Mouse (Mus musculus): ENCODE measurements around the gene Plscr3. TPM values are rescaled to one million over a fixed set of nuclear protein-coding genes. Genes with fewer than 3 reads are reported as not detected.

Plscr3 gene
- polyA plus RNA-seq (2014; fragmentation: Illumina TruSeq; extraction: RNeasy Lipid Tissue Mini Kit (QIAGEN cat#74804); ENCODE audit: low read depth, low replicate concordance), result 1.6 TPM

GRCm38 (mm10) chr11:69846198-69846680 lies at the start of gene Plscr3:
Gene Plscr3 (plus strand): TSS chr11:69846376.

GRCm38 (mm10) chr11:69801379-69801977 lies 44.7 kb upstream of the Plscr3 start, which contains the start of gene Fgf11:
Gene Fgf11 (minus strand): TSS chr11:69801857.

GRCm38 (mm10) chr11:69804972-69805909 lies 40.9 kb upstream of the Plscr3 start, which contains the start of gene Tmem102:
Gene Tmem102 (minus strand): TSS chr11:69805624.

GRCm38 (mm10) chr11:69815155-69815554 lies 31.0 kb upstream of the Plscr3 start, which contains the start of gene Gm39566:
Gene Gm39566 (minus strand): TSS chr11:69815298.

GRCm38 (mm10) chr11:69818365-69818764 lies 27.8 kb upstream of the Plscr3 start, which contains the start of gene Spem2:
Gene Spem2 (minus strand): TSS chr11:69818465.

GRCm38 (mm10) chr11:69822080-69822479 lies 24.1 kb upstream of the Plscr3 start, which contains the start of gene Spem1:
Gene Spem1 (minus strand): TSS chr11:69822180.

GRCm38 (mm10) chr11:69837604-69837951 lies 8.6 kb upstream of the Plscr3 start, which contains the start of gene Nlgn2:
Gene Nlgn2 (minus strand): TSS chr11:69837784.

GRCm38 (mm10) chr11:69837952-69838713 lies 8.0 kb upstream of the Plscr3 start, which contains the start of gene Tmem256:
Gene Tmem256 (plus strand): TSS chr11:69838514.

GRCm38 (mm10) chr11:69858113-69858998 lies 12.2 kb downstream of the Plscr3 start, which contains the start of gene Tnk1:
Gene Tnk1 (minus strand): TSS chr11:69858730.

GRCm38 (mm10) chr11:69877878-69878277 lies 31.7 kb downstream of the Plscr3 start, which contains the start of gene Tmem95:
Gene Tmem95 (minus strand): TSS chr11:69878018.

GRCm38 (mm10) chr11:69880853-69881603 lies 34.9 kb downstream of the Plscr3 start, which contains the start of gene Kctd11:
Gene Kctd11 (minus strand): TSS chr11:69881406.

GRCm38 (mm10) chr11:69895291-69895690 lies 49.1 kb downstream of the Plscr3 start, which contains the start of gene Acap1:
Gene Acap1 (minus strand): TSS chr11:69895539.

GRCm38 (mm10) chr11:69900471-69901405 lies 54.6 kb downstream of the Plscr3 start, which contains the start of the genes 2810408A11Rik and Neurl4:
Gene 2810408A11Rik (minus strand): TSS chr11:69900987.
Gene Neurl4 (plus strand): TSS chr11:69901072.

Other genes starting within 250 kb of the Plscr3 start
- gene Atp1b2, start 240.4 kb upstream of the Plscr3 start, polyA plus RNA-seq (2014; fragmentation: Illumina TruSeq; extraction: RNeasy Lipid Tissue Mini Kit (QIAGEN cat#74804); ENCODE audit: low read depth, low replicate concordance), result 31.6 TPM
- gene Shbg, start 228.5 kb upstream of the Plscr3 start, polyA plus RNA-seq (2014; fragmentation: Illumina TruSeq; extraction: RNeasy Lipid Tissue Mini Kit (QIAGEN cat#74804); ENCODE audit: low read depth, low replicate concordance), result not detected
- 2.8 TPM for gene Sat2, start 224.4 kb upstream of the Plscr3 start, polyA plus RNA-seq (2014; fragmentation: Illumina TruSeq; extraction: RNeasy Lipid Tissue Mini Kit (QIAGEN cat#74804); ENCODE audit: low read depth, low replicate concordance)
- 14.5 TPM for gene Fxr2, start 213.4 kb upstream of the Plscr3 start, polyA plus RNA-seq (2014; fragmentation: Illumina TruSeq; extraction: RNeasy Lipid Tissue Mini Kit (QIAGEN cat#74804); ENCODE audit: low read depth, low replicate concordance)
- gene Sox15, start 191.1 kb upstream of the Plscr3 start, polyA plus RNA-seq (2014; fragmentation: Illumina TruSeq; extraction: RNeasy Lipid Tissue Mini Kit (QIAGEN cat#74804); ENCODE audit: low read depth, low replicate concordance), result not detected
- 23.0 TPM for gene Mpdu1, start 183.7 kb upstream of the Plscr3 start, polyA plus RNA-seq (2014; fragmentation: Illumina TruSeq; extraction: RNeasy Lipid Tissue Mini Kit (QIAGEN cat#74804); ENCODE audit: low read depth, low replicate concordance)
- 4.0 TPM for gene Cd68, start 180.2 kb upstream of the Plscr3 start, polyA plus RNA-seq (2014; fragmentation: Illumina TruSeq; extraction: RNeasy Lipid Tissue Mini Kit (QIAGEN cat#74804); ENCODE audit: low read depth, low replicate concordance)
- 617 TPM for gene Eif4a1, start 174.0 kb upstream of the Plscr3 start, polyA plus RNA-seq (2014; fragmentation: Illumina TruSeq; extraction: RNeasy Lipid Tissue Mini Kit (QIAGEN cat#74804); ENCODE audit: low read depth, low replicate concordance)
- gene Senp3, start 164.3 kb upstream of the Plscr3 start, polyA plus RNA-seq (2014; fragmentation: Illumina TruSeq; extraction: RNeasy Lipid Tissue Mini Kit (QIAGEN cat#74804); ENCODE audit: low read depth, low replicate concordance), result 56.8 TPM
- 8.3 TPM for gene Tnfsf13, start 160.6 kb upstream of the Plscr3 start, polyA plus RNA-seq (2014; fragmentation: Illumina TruSeq; extraction: RNeasy Lipid Tissue Mini Kit (QIAGEN cat#74804); ENCODE audit: low read depth, low replicate concordance)
- gene Tnfsf12, start 150.5 kb upstream of the Plscr3 start, polyA plus RNA-seq (2014; fragmentation: Illumina TruSeq; extraction: RNeasy Lipid Tissue Mini Kit (QIAGEN cat#74804); ENCODE audit: low read depth, low replicate concordance), result 2.2 TPM
- gene Tnfsfm13, start 150.3 kb upstream of the Plscr3 start, polyA plus RNA-seq (2014; fragmentation: Illumina TruSeq; extraction: RNeasy Lipid Tissue Mini Kit (QIAGEN cat#74804); ENCODE audit: low read depth, low replicate concordance), result 1.6 TPM
- 37.7 TPM for gene Polr2a, start 87.7 kb upstream of the Plscr3 start, polyA plus RNA-seq (2014; fragmentation: Illumina TruSeq; extraction: RNeasy Lipid Tissue Mini Kit (QIAGEN cat#74804); ENCODE audit: low read depth, low replicate concordance)
- not detected for gene Slc35g3, start 84.4 kb upstream of the Plscr3 start, polyA plus RNA-seq (2014; fragmentation: Illumina TruSeq; extraction: RNeasy Lipid Tissue Mini Kit (QIAGEN cat#74804); ENCODE audit: low read depth, low replicate concordance)
- 35.4 TPM for gene Zbtb4, start 80.5 kb upstream of the Plscr3 start, polyA plus RNA-seq (2014; fragmentation: Illumina TruSeq; extraction: RNeasy Lipid Tissue Mini Kit (QIAGEN cat#74804); ENCODE audit: low read depth, low replicate concordance)
- gene Chrnb1, start 50.4 kb upstream of the Plscr3 start, polyA plus RNA-seq (2014; fragmentation: Illumina TruSeq; extraction: RNeasy Lipid Tissue Mini Kit (QIAGEN cat#74804); ENCODE audit: low read depth, low replicate concordance), result 1.3 TPM
- 5.0 TPM for gene Fgf11, start 44.5 kb upstream of the Plscr3 start, polyA plus RNA-seq (2014; fragmentation: Illumina TruSeq; extraction: RNeasy Lipid Tissue Mini Kit (QIAGEN cat#74804); ENCODE audit: low read depth, low replicate concordance)
- gene Tmem102, start 40.8 kb upstream of the Plscr3 start, polyA plus RNA-seq (2014; fragmentation: Illumina TruSeq; extraction: RNeasy Lipid Tissue Mini Kit (QIAGEN cat#74804); ENCODE audit: low read depth, low replicate concordance), result not detected
- not detected for gene Gm39566, start 31.1 kb upstream of the Plscr3 start, polyA plus RNA-seq (2014; fragmentation: Illumina TruSeq; extraction: RNeasy Lipid Tissue Mini Kit (QIAGEN cat#74804); ENCODE audit: low read depth, low replicate concordance)
- not detected for gene Spem2, start 27.9 kb upstream of the Plscr3 start, polyA plus RNA-seq (2014; fragmentation: Illumina TruSeq; extraction: RNeasy Lipid Tissue Mini Kit (QIAGEN cat#74804); ENCODE audit: low read depth, low replicate concordance)
- gene Spem1, start 24.2 kb upstream of the Plscr3 start, polyA plus RNA-seq (2014; fragmentation: Illumina TruSeq; extraction: RNeasy Lipid Tissue Mini Kit (QIAGEN cat#74804); ENCODE audit: low read depth, low replicate concordance), result not detected
- gene Nlgn2, start 8.6 kb upstream of the Plscr3 start, polyA plus RNA-seq (2014; fragmentation: Illumina TruSeq; extraction: RNeasy Lipid Tissue Mini Kit (QIAGEN cat#74804); ENCODE audit: low read depth, low replicate concordance), result 1.5 TPM
- gene Tmem256, start 7.9 kb upstream of the Plscr3 start, polyA plus RNA-seq (2014; fragmentation: Illumina TruSeq; extraction: RNeasy Lipid Tissue Mini Kit (QIAGEN cat#74804); ENCODE audit: low read depth, low replicate concordance), result 24.3 TPM
- gene Tnk1, start 12.4 kb downstream of the Plscr3 start, polyA plus RNA-seq (2014; fragmentation: Illumina TruSeq; extraction: RNeasy Lipid Tissue Mini Kit (QIAGEN cat#74804); ENCODE audit: low read depth, low replicate concordance), result not detected
- not detected for gene Tmem95, start 31.6 kb downstream of the Plscr3 start, polyA plus RNA-seq (2014; fragmentation: Illumina TruSeq; extraction: RNeasy Lipid Tissue Mini Kit (QIAGEN cat#74804); ENCODE audit: low read depth, low replicate concordance)
- gene Kctd11, start 35.0 kb downstream of the Plscr3 start, polyA plus RNA-seq (2014; fragmentation: Illumina TruSeq; extraction: RNeasy Lipid Tissue Mini Kit (QIAGEN cat#74804); ENCODE audit: low read depth, low replicate concordance), result 2.4 TPM
- not detected for gene Acap1, start 49.2 kb downstream of the Plscr3 start, polyA plus RNA-seq (2014; fragmentation: Illumina TruSeq; extraction: RNeasy Lipid Tissue Mini Kit (QIAGEN cat#74804); ENCODE audit: low read depth, low replicate concordance)
- not detected for gene 2810408A11Rik, start 54.6 kb downstream of the Plscr3 start, polyA plus RNA-seq (2014; fragmentation: Illumina TruSeq; extraction: RNeasy Lipid Tissue Mini Kit (QIAGEN cat#74804); ENCODE audit: low read depth, low replicate concordance)
- gene Neurl4, start 54.7 kb downstream of the Plscr3 start, polyA plus RNA-seq (2014; fragmentation: Illumina TruSeq; extraction: RNeasy Lipid Tissue Mini Kit (QIAGEN cat#74804); ENCODE audit: low read depth, low replicate concordance), result 3.1 TPM
- gene Gps2, start 67.5 kb downstream of the Plscr3 start, polyA plus RNA-seq (2014; fragmentation: Illumina TruSeq; extraction: RNeasy Lipid Tissue Mini Kit (QIAGEN cat#74804); ENCODE audit: low read depth, low replicate concordance), result 22.9 TPM
- 242 TPM for gene Eif5a, start 75.6 kb downstream of the Plscr3 start, polyA plus RNA-seq (2014; fragmentation: Illumina TruSeq; extraction: RNeasy Lipid Tissue Mini Kit (QIAGEN cat#74804); ENCODE audit: low read depth, low replicate concordance)
- gene Ybx2, start 89.4 kb downstream of the Plscr3 start, polyA plus RNA-seq (2014; fragmentation: Illumina TruSeq; extraction: RNeasy Lipid Tissue Mini Kit (QIAGEN cat#74804); ENCODE audit: low read depth, low replicate concordance), result 1.4 TPM
- 2.4 TPM for gene Slc2a4, start 101.8 kb downstream of the Plscr3 start, polyA plus RNA-seq (2014; fragmentation: Illumina TruSeq; extraction: RNeasy Lipid Tissue Mini Kit (QIAGEN cat#74804); ENCODE audit: low read depth, low replicate concordance)
- not detected for gene Cldn7, start 118.4 kb downstream of the Plscr3 start, polyA plus RNA-seq (2014; fragmentation: Illumina TruSeq; extraction: RNeasy Lipid Tissue Mini Kit (QIAGEN cat#74804); ENCODE audit: low read depth, low replicate concordance)
- gene Ctdnep1, start 134.8 kb downstream of the Plscr3 start, polyA plus RNA-seq (2014; fragmentation: Illumina TruSeq; extraction: RNeasy Lipid Tissue Mini Kit (QIAGEN cat#74804); ENCODE audit: low read depth, low replicate concordance), result 46.8 TPM
- gene Elp5, start 136.1 kb downstream of the Plscr3 start, polyA plus RNA-seq (2014; fragmentation: Illumina TruSeq; extraction: RNeasy Lipid Tissue Mini Kit (QIAGEN cat#74804); ENCODE audit: low read depth, low replicate concordance), result 17.4 TPM
- 525 TPM for gene Gabarap, start 144.8 kb downstream of the Plscr3 start, polyA plus RNA-seq (2014; fragmentation: Illumina TruSeq; extraction: RNeasy Lipid Tissue Mini Kit (QIAGEN cat#74804); ENCODE audit: low read depth, low replicate concordance)
- gene Phf23, start 149.4 kb downstream of the Plscr3 start, polyA plus RNA-seq (2014; fragmentation: Illumina TruSeq; extraction: RNeasy Lipid Tissue Mini Kit (QIAGEN cat#74804); ENCODE audit: low read depth, low replicate concordance), result 20.2 TPM
- 0.76 TPM for gene Dvl2, start 154.2 kb downstream of the Plscr3 start, polyA plus RNA-seq (2014; fragmentation: Illumina TruSeq; extraction: RNeasy Lipid Tissue Mini Kit (QIAGEN cat#74804); ENCODE audit: low read depth, low replicate concordance)
- 27.3 TPM for gene Acadvl, start 169.0 kb downstream of the Plscr3 start, polyA plus RNA-seq (2014; fragmentation: Illumina TruSeq; extraction: RNeasy Lipid Tissue Mini Kit (QIAGEN cat#74804); ENCODE audit: low read depth, low replicate concordance)
- gene Dlg4, start 170.6 kb downstream of the Plscr3 start, polyA plus RNA-seq (2014; fragmentation: Illumina TruSeq; extraction: RNeasy Lipid Tissue Mini Kit (QIAGEN cat#74804); ENCODE audit: low read depth, low replicate concordance), result 1.6 TPM
- not detected for gene Asgr1, start 207.7 kb downstream of the Plscr3 start, polyA plus RNA-seq (2014; fragmentation: Illumina TruSeq; extraction: RNeasy Lipid Tissue Mini Kit (QIAGEN cat#74804); ENCODE audit: low read depth, low replicate concordance)
- gene Asgr2, start 246.3 kb downstream of the Plscr3 start, polyA plus RNA-seq (2014; fragmentation: Illumina TruSeq; extraction: RNeasy Lipid Tissue Mini Kit (QIAGEN cat#74804); ENCODE audit: low read depth, low replicate concordance), result not detected